Mouse (Mus musculus) limb, embryonic 14.5 days (tissue): ENCODE measurements around the gene Crhbp. TPM values are rescaled to one million over a fixed set of nuclear protein-coding genes. Genes with fewer than 3 reads are reported as not detected.

Source experiments
- ATAC-seq: fragments of 200-750 bp; cut with Nextera tagmentation; 2 replicates; pipeline ENCODE4 v1.8.0; 2017; ENCODE audit warnings: low read depth, moderate number of reproducible peaks, moderate TSS enrichment; ENCODE audit not compliant: low FRiP score
- DNase-seq: peaks from one replicate; pipeline ENCODE4 v3.0.0-alpha.2; 2015; ENCODE audit warnings: low spot score
- H3K27ac ChIP-seq: fragments of 300-500 bp; sonication (generic); replicated peaks from 2 replicates; pipeline ENCODE4 v1.5.1; 2014; ENCODE audit warnings: low read depth, mild to moderate bottlenecking, low read length, moderate library complexity, mixed read lengths
- H3K27me3 ChIP-seq: fragments of 300-500 bp; sonication (generic); 2 replicates; pipeline ENCODE4 v1.6.1; 2014; ENCODE audit warnings: low read length, mixed read lengths; ENCODE audit not compliant: control insufficient read depth, insufficient read depth
- H3K36me3 ChIP-seq: fragments of 300-500 bp; sonication (generic); 2 replicates; pipeline ENCODE4 v1.6.1; 2014; ENCODE audit warnings: mild to moderate bottlenecking, low read length, moderate library complexity, mixed read lengths; ENCODE audit not compliant: control insufficient read depth, insufficient read depth
- H3K4me1 ChIP-seq: fragments of 300-500 bp; sonication (generic); 2 replicates; pipeline ENCODE4 v1.6.1; 2014; ENCODE audit warnings: antibody characterized with exemption, low read length, mixed read lengths; ENCODE audit not compliant: control insufficient read depth, insufficient read depth
- H3K4me2 ChIP-seq: fragments of 300-500 bp; sonication (generic); replicated peaks from 2 replicates; pipeline ENCODE4 v1.6.1; 2014; ENCODE audit warnings: low read depth, mild to moderate bottlenecking, low read length, moderate library complexity; ENCODE audit not compliant: severe bottlenecking
- H3K4me3 ChIP-seq: fragments of 300-500 bp; sonication (generic); replicated peaks from 2 replicates; pipeline ENCODE4 v1.5.1; 2014; ENCODE audit warnings: low read length
- H3K9ac ChIP-seq: fragments of 300-500 bp; sonication (generic); 2 replicates; pipeline ENCODE4 v1.6.1; 2014; ENCODE audit warnings: mild to moderate bottlenecking, low read depth, low read length, moderate library complexity; ENCODE audit not compliant: severe bottlenecking
- H3K9me3 ChIP-seq: fragments of 300-500 bp; sonication (generic); 2 replicates; pipeline ENCODE4 v1.6.1; 2016; ENCODE audit warnings: low read length; ENCODE audit not compliant: control insufficient read depth
- POLR2A ChIP-seq: fragments of 200-500 bp; IDR thresholded peaks from 2 replicates; pipeline ENCODE4 v1.8.0; 2012; ENCODE audit warnings: inconsistent platforms, mild to moderate bottlenecking, moderate library complexity, borderline replicate concordance; ENCODE audit not compliant: insufficient read depth, insufficient read length; ENCODE audit errors: extremely low read depth
- WGBS: fragments of 180-500 bp; shearing (Covaris S2); extraction: QIAGEN DNeasy Blood & Tissue Kit; methylation state at CpG from one replicate; pipeline ENCODE4 v1.1.7; 2014; 5-methylcytosine and 5-hydroxymethylcytosine counted together
- polyA plus RNA-seq, 2 experiments: library from polyadenylated mRNA; depleted of rRNA in 1 of 2; stranded (reverse) in 1 of 2; unstranded in 1 of 2; fragments of >200 nt; fragmentation: Nextera tagmentation in 1 of 2; extraction: Ambion mirVana in 1 of 2; gene quantifications; 2 replicates each; pipeline versions ENCODE4 v1.2.1 to v1.2.3; 2012 to 2014

Crhbp gene
- polyA plus RNA-seq, 2 experiments, result 0.20 to 0.32 TPM

DNA sequence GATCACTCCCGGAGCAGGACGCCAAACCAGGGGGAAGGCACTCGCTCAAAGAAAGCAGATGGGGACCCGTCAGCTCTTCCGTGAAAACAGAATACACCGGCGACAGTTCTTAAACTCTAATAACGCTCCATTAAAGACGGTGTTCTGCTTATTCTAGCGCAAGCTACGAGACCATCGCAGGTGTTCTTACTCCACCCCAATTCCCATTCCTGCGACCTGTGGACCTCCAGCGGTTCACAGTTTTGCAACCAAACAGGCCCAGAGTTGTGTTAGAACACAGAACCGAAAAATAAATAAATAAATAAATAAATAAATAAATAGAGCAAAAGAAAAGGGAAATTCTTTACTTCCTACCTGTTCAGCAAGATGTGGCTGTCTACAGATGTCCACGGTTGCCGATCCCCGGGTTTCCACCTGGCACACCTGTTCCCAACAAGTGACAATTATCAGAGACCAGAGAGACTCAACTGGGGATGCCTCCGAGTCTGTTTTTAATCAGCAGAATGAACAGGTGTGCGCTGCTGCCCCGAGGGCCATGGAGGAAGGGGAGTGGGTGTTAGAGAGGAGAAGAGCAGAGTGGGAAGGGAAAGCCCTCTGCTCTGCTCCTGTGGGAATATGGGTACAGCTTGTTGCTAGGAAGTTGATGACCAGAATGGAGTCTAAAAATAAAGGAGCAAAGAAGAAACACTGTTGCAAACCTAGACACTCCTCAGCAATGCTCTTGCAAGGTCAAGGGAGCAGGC, 34.1 kb upstream of the Crhbp start, which contains the start of gene S100z:
Gene S100z, minus strand, starts transcription at position 51 of the 743 bp plus-strand sequence.
- no peak for DNase-seq
- Histone ChIP-seq H3K9ac (no peak within 1 kb of the TSS), H3K4me2 (no peak within 1 kb of the TSS), H3K27ac (no peak within 1 kb of the TSS), H3K4me1 (no peaks in the 10 kb centered on the region), H3K36me3 (no peaks in the 10 kb centered on the region), H3K27me3 (no peaks in the 10 kb centered on the region), H3K4me3 (no peak within 1 kb of the TSS), H3K9me3 (no peaks in the 10 kb centered on the region)
- TF ChIP-seq POLR2A, result no peak
- WGBS, result 79% methylated on average over 21 of the region's 21 CpGs
- ATAC-seq, result no peak

DNA sequence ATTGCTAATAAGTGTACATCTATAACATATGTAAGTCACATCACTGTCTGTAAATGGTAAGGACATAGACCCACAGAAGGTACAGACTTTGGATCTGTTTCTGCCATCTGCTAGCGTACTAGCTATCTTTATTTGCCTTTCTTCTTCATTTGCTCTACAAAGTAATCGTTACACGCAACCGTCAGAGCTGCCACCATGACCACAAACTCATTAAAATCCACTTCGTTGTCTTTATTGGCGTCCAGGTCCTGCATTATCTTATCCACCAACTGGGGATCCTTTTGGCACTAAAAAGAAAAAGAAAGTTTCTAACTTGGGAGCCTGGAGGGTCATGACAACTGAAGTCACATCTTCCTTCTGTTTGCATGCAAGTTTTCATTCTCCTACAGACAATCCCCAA, 32.4 kb upstream of the Crhbp start:
- TF ChIP-seq POLR2A, result no peak
- Histone ChIP-seq H3K9ac (no peak overlapping the region), H3K27ac (no peak overlapping the region), H3K9me3 (no peaks in the 10 kb centered on the region), H3K36me3 (no peaks in the 10 kb centered on the region), H3K4me2 (no peak overlapping the region), H3K4me1 (no peaks in the 10 kb centered on the region), H3K4me3 (no peak overlapping the region), H3K27me3 (no peaks in the 10 kb centered on the region)
- no peak for DNase-seq
- WGBS, result 68% methylated on average over 6 of the region's 6 CpGs
- no peak for ATAC-seq

DNA sequence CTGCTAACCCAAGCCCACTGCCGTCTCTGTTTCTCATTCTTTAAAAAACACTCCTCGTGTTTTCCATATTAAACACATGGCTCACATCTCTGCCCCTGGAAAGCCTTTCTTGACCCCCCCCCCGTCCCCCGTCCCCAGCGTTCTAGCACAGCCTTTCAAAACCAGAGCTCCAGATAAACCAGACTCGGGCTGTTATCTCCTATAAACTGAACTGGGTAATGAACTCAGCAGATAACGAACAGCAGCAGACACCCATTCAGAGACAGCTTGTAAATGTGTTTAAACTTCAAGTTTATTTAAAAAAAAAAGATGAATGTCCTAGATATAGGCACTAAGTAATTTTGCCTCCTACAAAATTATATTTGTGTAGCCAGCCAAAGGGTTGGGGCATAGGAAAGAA, 30.4 kb upstream of the Crhbp start:
- Histone ChIP-seq H3K4me1 (no peaks in the 10 kb centered on the region), H3K4me2 (no peak overlapping the region), H3K27ac (no peak overlapping the region), H3K4me3 (no peak overlapping the region), H3K27me3 (no peaks in the 10 kb centered on the region), H3K9me3 (0 out of 2 replicates have a peak, but pooled peaks cover 4% of the 10 kb centered on the region), H3K36me3 (no peaks in the 10 kb centered on the region), H3K9ac (no peak overlapping the region)
- TF ChIP-seq POLR2A, result no peak
- 34% methylated on average over 7 of the region's 7 CpGs for WGBS
- DNase-seq (no peak), ATAC-seq (no peak)

DNA sequence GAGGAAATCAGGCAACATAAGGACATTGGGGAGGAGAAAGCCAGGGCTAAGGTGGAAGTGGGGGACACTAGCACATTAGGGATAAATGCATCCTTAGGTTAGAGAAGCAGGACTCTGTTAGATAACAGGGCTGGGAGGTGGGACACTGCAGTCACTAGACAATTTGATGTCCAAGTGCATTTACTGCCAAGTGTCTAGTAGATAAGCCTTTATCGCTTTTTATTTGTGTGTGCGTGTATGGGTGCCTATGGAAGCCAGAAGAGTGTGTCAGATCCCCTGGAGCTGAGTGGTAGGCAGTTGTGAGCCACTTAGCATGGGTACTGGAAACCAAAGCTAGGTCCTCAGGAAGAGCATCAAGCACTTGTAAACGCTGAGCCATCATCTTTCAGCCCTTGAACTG, 29.6 kb upstream of the Crhbp start:
- H3K36me3 ChIP-seq, result no peaks in the 10 kb centered on the region
- no peak overlapping the region for H3K4me2 ChIP-seq
- no peaks in the 10 kb centered on the region for H3K27me3 ChIP-seq
- WGBS, result 83% methylated on average over 3 of the region's 3 CpGs
- DNase-seq (no peak), ATAC-seq (no peak)
- H3K4me1 ChIP-seq, result no peaks in the 10 kb centered on the region
- TF ChIP-seq POLR2A, result no peak
- no peak overlapping the region for H3K9ac ChIP-seq
- H3K4me3 ChIP-seq, result no peak overlapping the region
- H3K27ac ChIP-seq, result no peak overlapping the region
- 0 out of 2 replicates have a peak, but pooled peaks cover 4% of the 10 kb centered on the region for H3K9me3 ChIP-seq

DNA sequence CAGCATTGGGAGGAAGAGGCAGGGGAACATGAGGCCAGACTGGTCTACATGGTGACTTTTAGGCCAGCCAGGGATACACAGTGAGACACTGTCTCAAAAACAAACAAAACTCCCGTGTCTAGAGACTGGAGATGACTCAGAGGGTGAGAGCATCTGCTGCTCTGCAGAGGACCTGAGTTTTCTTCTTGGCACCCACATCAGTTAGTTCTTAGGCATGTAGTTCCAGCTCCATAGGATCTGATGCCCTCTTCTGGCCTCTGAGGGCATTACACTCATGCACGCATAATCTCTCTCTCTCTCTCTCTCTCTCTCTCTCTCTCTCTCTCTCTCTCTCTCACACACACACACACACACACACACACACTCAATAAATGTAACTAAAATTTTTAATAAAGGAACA, 26.2 kb upstream of the Crhbp start:
- H3K9me3 ChIP-seq, result 0 out of 2 replicates have a peak, but pooled peaks cover 4% of the 10 kb centered on the region
- no peaks in the 10 kb centered on the region for H3K36me3 ChIP-seq
- TF ChIP-seq POLR2A, result no peak
- H3K4me3 ChIP-seq, result no peak overlapping the region
- H3K4me1 ChIP-seq, result no peaks in the 10 kb centered on the region
- WGBS, result 73% methylated on average over 2 of the region's 2 CpGs
- H3K27ac ChIP-seq, result no peak overlapping the region
- H3K9ac ChIP-seq, result no peak overlapping the region
- no peak overlapping the region for H3K4me2 ChIP-seq
- DNase-seq (no peak), ATAC-seq (no peak)
- H3K27me3 ChIP-seq, result no peaks in the 10 kb centered on the region

DNA sequence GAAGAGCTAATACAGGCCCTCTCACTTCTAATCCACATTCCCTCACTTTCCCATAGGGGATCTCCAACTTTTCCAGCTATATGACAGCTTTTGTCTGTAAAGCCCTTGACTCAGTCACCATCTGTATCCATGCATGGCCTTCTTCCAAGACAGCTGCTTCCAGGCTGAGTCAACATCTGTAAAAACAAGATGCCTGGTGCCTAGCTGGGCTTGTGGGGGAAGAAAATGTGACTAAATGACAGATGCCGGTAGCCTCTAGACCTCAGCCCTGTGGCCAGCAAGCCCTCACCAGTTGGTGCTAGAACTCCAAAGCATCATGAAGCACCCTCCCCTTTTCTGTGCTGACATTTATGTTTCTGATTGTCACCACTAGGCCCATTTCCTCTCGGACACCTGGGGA, 6.8 kb upstream of the Crhbp start:
- H3K9me3 ChIP-seq, result no peaks in the 10 kb centered on the region
- no peaks in the 10 kb centered on the region for H3K4me1 ChIP-seq
- H3K27me3 ChIP-seq, result no peaks in the 10 kb centered on the region
- no peak overlapping the region for H3K9ac ChIP-seq
- H3K4me2 ChIP-seq, result no peak overlapping the region
- TF ChIP-seq POLR2A, result no peak
- DNase-seq, result no peak
- WGBS, result 66% methylated on average over 2 of the region's 2 CpGs
- H3K27ac ChIP-seq, result no peak overlapping the region
- no peak overlapping the region for H3K4me3 ChIP-seq
- no peaks in the 10 kb centered on the region for H3K36me3 ChIP-seq
- no peak for ATAC-seq
